ENCODE assay signal across 9 mouse cellular contexts in the genomic region with DNA sequence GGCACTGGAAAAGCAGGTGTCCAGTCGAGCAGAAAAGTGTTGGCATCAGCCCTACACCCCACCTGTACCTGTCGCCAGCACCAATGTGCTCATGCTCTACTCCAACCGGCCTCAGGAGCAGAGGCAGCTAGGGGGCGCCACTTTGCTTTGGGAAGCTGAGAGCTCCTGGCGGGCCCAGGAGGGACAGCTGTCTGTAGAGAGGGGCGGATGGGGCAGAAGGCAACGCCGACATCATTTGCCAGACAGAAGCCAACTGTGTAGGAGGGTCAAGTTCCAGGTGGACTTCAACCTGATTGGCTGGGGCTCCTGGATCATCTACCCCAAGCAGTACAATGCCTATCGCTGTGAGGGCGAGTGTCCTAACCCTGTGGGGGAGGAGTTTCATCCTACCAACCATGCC. TPM values are rescaled to one million over a fixed set of nuclear protein-coding genes. Genes with fewer than 3 reads are reported as not detected.
A peak's percentile ranks its signal among the peaks of the same experiment; 100 is the strongest.
DNase-seq lines count a peak whose midpoint lies in the region; ATAC-seq and TF ChIP-seq lines count a peak whose summit lies in the region.
"Had no signal": no experiment of that assay in that cellular context is flagged by ENCODE, and none has a peak within 500 bp of the region (broad histone marks: within the 10 kb centered on the region; RNA-seq: fewer than 3 reads in every experiment).

No protein-coding gene starts in this region.

- TF ChIP-seq POLR2A in MEL (IDR thresholded peaks at IDR 0.05; ENCODE audit: control insufficient read depth in 1 of 2, insufficient read depth in 1 of 2, low read depth in 1 of 2, low read length in 2 of 2, poor library complexity in 1 of 2), result no peak

- peak in 2 of 3 experiments; percentile 47 to 71; a peak in 5 of 6 replicates for TF ChIP-seq CTCF in MEL (IDR thresholded peaks at IDR 0.05 in 2 of 3, conservative IDR thresholded peaks at IDR 0.05 in 1 of 3; ENCODE audit: control insufficient read depth in 1 of 3, insufficient read depth in 1 of 3, low read depth in 2 of 3, low read length in 3 of 3, poor library complexity in 1 of 3, severe bottlenecking in 1 of 3)
- TF ChIP-seq CTCF in intestine, postnatal 0 days (IDR thresholded peaks at IDR 0.05; ENCODE audit: low read depth), result peak; percentile 67

- H3K4me3 ChIP-seq in MEL (ENCODE audit: control insufficient read depth in 1 of 2, insufficient read depth in 1 of 2, low read depth in 2 of 2, low read length in 2 of 2), result no peak overlapping the region
- no peak overlapping the region for H3K4me3 ChIP-seq in intestine, postnatal 0 days (ENCODE audit: low read depth, low read length)
- H3K4me3 ChIP-seq in forebrain, embryonic 13.5 days, result no peak overlapping the region
- H3K4me3 ChIP-seq: lung, embryonic 15.5 days had no signal

- no peak overlapping the region for H3K4me2 ChIP-seq in intestine, postnatal 0 days (replicated peaks; ENCODE audit: low read depth)
- H3K4me2 ChIP-seq in forebrain, embryonic 13.5 days, result no peak overlapping the region
- H3K4me2 ChIP-seq: lung, embryonic 15.5 days had no signal

- H3K9me3 ChIP-seq in MEL (replicated peaks; ENCODE audit: insufficient read depth, low read length), result no peaks in the 10 kb centered on the region
- H3K9me3 ChIP-seq in intestine, postnatal 0 days (ENCODE audit: control insufficient read depth), result no peaks in the 10 kb centered on the region
- no peaks in the 10 kb centered on the region for H3K9me3 ChIP-seq in forebrain, embryonic 13.5 days (replicated peaks)
- H3K9me3 ChIP-seq: lung, embryonic 15.5 days had no signal

- H3K4me1 ChIP-seq in MEL (ENCODE audit: control insufficient read depth in 1 of 2, insufficient read depth in 2 of 2, low read length in 2 of 2), result no peaks in the 10 kb centered on the region
- H3K4me1 ChIP-seq in intestine, postnatal 0 days (replicated peaks; ENCODE audit: control insufficient read depth, insufficient read depth, low read length), result 0 out of 2 replicates have a peak, but pooled peaks cover 2% of the 10 kb centered on the region
- H3K4me1 ChIP-seq in forebrain, embryonic 13.5 days, result peaks cover 16% of the 10 kb centered on the region

- ATAC-seq in intestine, postnatal 0 days, result peak; percentile 25; the same call in 1 of the 2 replicates
- ATAC-seq in megakaryocyte progenitor cell, adult 5-6 weeks (replicated peaks; ENCODE audit: poor library complexity), result peak; percentile 43
- no peak for ATAC-seq in forebrain, embryonic 13.5 days

- no peak; the same call in 1 of the 2 replicates for TF ChIP-seq RAD21 in MEL (IDR thresholded peaks at IDR 0.05; ENCODE audit: low read depth, low read length)

- H3K36me3 ChIP-seq in MEL (ENCODE audit: control insufficient read depth in 1 of 2, insufficient read depth in 2 of 2, low read length in 2 of 2), result no peaks in the 10 kb centered on the region
- no peaks in the 10 kb centered on the region for H3K36me3 ChIP-seq in intestine, postnatal 0 days (ENCODE audit: control insufficient read depth, insufficient read depth)
- no peaks in the 10 kb centered on the region for H3K36me3 ChIP-seq in forebrain, embryonic 13.5 days (ENCODE audit: poor library complexity, severe bottlenecking)
- H3K36me3 ChIP-seq: lung, embryonic 15.5 days had no signal

- H3K27ac ChIP-seq in MEL (ENCODE audit: control insufficient read depth, low read depth, low read length), result no peak overlapping the region
- H3K27ac ChIP-seq in intestine, postnatal 0 days (ENCODE audit: low read depth, low read length), result no peak overlapping the region
- H3K27ac ChIP-seq in forebrain, embryonic 13.5 days, result no peak overlapping the region
- H3K27ac ChIP-seq: lung, embryonic 15.5 days had no signal

- no peak overlapping the region for H3K9ac ChIP-seq in MEL (ENCODE audit: control insufficient read depth, low read depth, low read length, poor library complexity, severe bottlenecking)
- no peak overlapping the region for H3K9ac ChIP-seq in intestine, postnatal 0 days (ENCODE audit: low read depth, low read length)
- H3K9ac ChIP-seq in forebrain, embryonic 13.5 days, result no peak overlapping the region
- H3K9ac ChIP-seq: lung, embryonic 15.5 days had no signal

- 57% methylated on average over 10 of the region's 10 CpGs for WGBS in intestine, postnatal 0 days
- 37% methylated on average over 10 of the region's 10 CpGs for WGBS in forebrain, embryonic 13.5 days

- peak; percentile 52 for DNase-seq in kidney, adult 18-20 months
- DNase-seq in kidney, adult 11 months, result no peak
- DNase-seq in MEL (ENCODE audit: low read depth, low spot score), result no peak
- DNase-seq in cerebellum, adult 11 months, result no peak
- DNase-seq in frontal cortex, postnatal 14 days (ENCODE audit: low spot score in 2 of 2), result no peak

- no peaks in the 10 kb centered on the region for H3K79me2 ChIP-seq in MEL (ENCODE audit: control insufficient read depth, insufficient read depth, low read length, poor library complexity)

- H3K27me3 ChIP-seq in MEL (ENCODE audit: control insufficient read depth in 1 of 2, insufficient read depth in 2 of 2, low read length in 2 of 2), result no peaks in the 10 kb centered on the region
- peaks cover 18% of the 10 kb centered on the region for H3K27me3 ChIP-seq in intestine, postnatal 0 days (replicated peaks; ENCODE audit: control insufficient read depth, insufficient read depth, low read length)
- peaks cover 31% of the 10 kb centered on the region for H3K27me3 ChIP-seq in forebrain, embryonic 13.5 days

- no peak for TF ChIP-seq EP300 in MEL (IDR thresholded peaks at IDR 0.05; ENCODE audit: low read depth in 1 of 2, low read length in 2 of 2)

TF ChIP-seq in MEL, 35 proteins besides CTCF, POLR2A, EP300 and RAD21:
- TF ChIP-seq SMC3 (IDR thresholded peaks at IDR 0.05; ENCODE audit: low read depth, low read length) (no peak), ETS1 (IDR thresholded peaks at IDR 0.05; ENCODE audit: low read depth, low read length) (no peak), ZKSCAN1 (IDR thresholded peaks at IDR 0.05; ENCODE audit: low read depth, low read length) (no peak), JUND (IDR thresholded peaks at IDR 0.05; ENCODE audit: low read depth, low read length) (no peak), E2F4 (IDR thresholded peaks at IDR 0.05; ENCODE audit: borderline replicate concordance, low read depth, low read length) (no peak), USF2 (IDR thresholded peaks at IDR 0.05; ENCODE audit: borderline replicate concordance in 1 of 2, insufficient read depth in 1 of 2, low read depth in 1 of 2, low read length in 2 of 2) (no peak), TBP (IDR thresholded peaks at IDR 0.05; ENCODE audit: low read depth, low read length) (no peak), MAFK (IDR thresholded peaks at IDR 0.05; ENCODE audit: borderline replicate concordance, low read depth, low read length) (no peak), RCOR1 (IDR thresholded peaks at IDR 0.05; ENCODE audit: low read depth, low read length) (no peak), HCFC1 (IDR thresholded peaks at IDR 0.05; ENCODE audit: low read depth, low read length) (no peak), ZMIZ1 (IDR thresholded peaks at IDR 0.05; ENCODE audit: low read depth, low read length) (no peak), CHD1 (IDR thresholded peaks at IDR 0.05; ENCODE audit: low read depth, low read length) (no peak), POLR2AphosphoS2 (IDR thresholded peaks at IDR 0.05; ENCODE audit: low read length) (no peak), GATA1 (IDR thresholded peaks at IDR 0.05; ENCODE audit: low read depth, low read length) (no peak), ZNF384 (IDR thresholded peaks at IDR 0.05; ENCODE audit: low read depth, low read length) (no peak)

RNA-seq across cellular contexts. Expression of gene Nodal, which starts 5.5 kb away (rescaled TPM):
- not detected in 2 replicates for total RNA-seq in MEL (2012; rRNA removed)
- not detected for polyA plus RNA-seq in MEL (2012; ENCODE audit: insufficient read depth in 1 of 2, insufficient read length in 2 of 2, low read depth in 1 of 2, low replicate concordance in 2 of 2, missing spikeins in 1 of 2)
- polyA plus RNA-seq in intestine, postnatal 0 days (2015; fragmentation: Nextera tagmentation; extraction: Ambion mirVana), result 0.10 TPM in 1 of 2 replicates, not detected in the other
- total RNA-seq in megakaryocyte progenitor cell, adult 5-6 weeks (2015), result not detected in 2 replicates
- not detected in 2 replicates for total RNA-seq in megakaryocyte progenitor cell, adult 5-6 weeks (2017)
- polyA plus RNA-seq in forebrain, embryonic 13.5 days (2015; fragmentation: Nextera tagmentation; extraction: Ambion mirVana), result 0.08 TPM in 1 of 2 replicates, not detected in the other

RNA-seq across cellular contexts. Expression of gene Eif4ebp2, which starts 29.2 kb away (rescaled TPM):
- 17.0 and 17.1 TPM in 2 replicates for total RNA-seq in MEL (2012; rRNA removed)
- 100 to 1,000 TPM in 1 of 2 experiments, 10 to 100 TPM in 1; 52.9 to 186 TPM for polyA plus RNA-seq in MEL (2012; ENCODE audit: insufficient read depth in 1 of 2, insufficient read length in 2 of 2, low read depth in 1 of 2, low replicate concordance in 2 of 2, missing spikeins in 1 of 2)
- 53.1 and 55.0 TPM in 2 replicates for polyA plus RNA-seq in intestine, postnatal 0 days (2015; fragmentation: Nextera tagmentation; extraction: Ambion mirVana)
- 154 TPM in 2 replicates for total RNA-seq in megakaryocyte progenitor cell, adult 5-6 weeks (2015)
- 11.2 and 12.1 TPM in 2 replicates for total RNA-seq in megakaryocyte progenitor cell, adult 5-6 weeks (2017)
- polyA plus RNA-seq in forebrain, embryonic 13.5 days (2015; fragmentation: Nextera tagmentation; extraction: Ambion mirVana), result 96.4 and 102 TPM in 2 replicates

RNA-seq across cellular contexts. Expression of gene Pald1, which starts 40.0 kb away (rescaled TPM):
- total RNA-seq in MEL (2012; rRNA removed), result 2.9 and 3.0 TPM in 2 replicates
- 1 to 10 TPM in 1 of 2 experiments, not detected in 1; 6.4 TPM for polyA plus RNA-seq in MEL (2012; ENCODE audit: insufficient read depth in 1 of 2, insufficient read length in 2 of 2, low read depth in 1 of 2, low replicate concordance in 2 of 2, missing spikeins in 1 of 2)
- polyA plus RNA-seq in intestine, postnatal 0 days (2015; fragmentation: Nextera tagmentation; extraction: Ambion mirVana), result 4.1 and 4.4 TPM in 2 replicates
- not detected in 2 replicates for total RNA-seq in megakaryocyte progenitor cell, adult 5-6 weeks (2015)
- total RNA-seq in megakaryocyte progenitor cell, adult 5-6 weeks (2017), result not detected in 2 replicates
- 13.2 and 16.3 TPM in 2 replicates for polyA plus RNA-seq in forebrain, embryonic 13.5 days (2015; fragmentation: Nextera tagmentation; extraction: Ambion mirVana)

RNA-seq across cellular contexts. Expression of gene Lrrc20, which starts 52.3 kb away (rescaled TPM):
- total RNA-seq in MEL (2012; rRNA removed), result 7.3 and 7.6 TPM in 2 replicates
- 10 to 100 TPM in 1 of 2 experiments, not detected in 1; 14.7 TPM for polyA plus RNA-seq in MEL (2012; ENCODE audit: insufficient read depth in 1 of 2, insufficient read length in 2 of 2, low read depth in 1 of 2, low replicate concordance in 2 of 2, missing spikeins in 1 of 2)
- polyA plus RNA-seq in intestine, postnatal 0 days (2015; fragmentation: Nextera tagmentation; extraction: Ambion mirVana), result 3.3 and 3.5 TPM in 2 replicates
- total RNA-seq in megakaryocyte progenitor cell, adult 5-6 weeks (2015), result 5.6 and 6.1 TPM in 2 replicates
- 6.0 and 7.4 TPM in 2 replicates for total RNA-seq in megakaryocyte progenitor cell, adult 5-6 weeks (2017)
- 16.4 and 17.5 TPM in 2 replicates for polyA plus RNA-seq in forebrain, embryonic 13.5 days (2015; fragmentation: Nextera tagmentation; extraction: Ambion mirVana)
